Mouse (Mus musculus) E14TG2a.4 (cell line): ENCODE measurements around the gene Mpg.

Experiments
- CTCF ChIP-seq: conservative IDR thresholded peaks from 2 replicates; pipeline ENCODE4 v1.5.1; 2014; ENCODE audit warnings: low read length
- NANOG ChIP-seq: IDR thresholded peaks from 2 replicates; pipeline ENCODE4 v1.6.1; 2014; ENCODE audit warnings: borderline replicate concordance, low read length, mixed read lengths

DNA sequence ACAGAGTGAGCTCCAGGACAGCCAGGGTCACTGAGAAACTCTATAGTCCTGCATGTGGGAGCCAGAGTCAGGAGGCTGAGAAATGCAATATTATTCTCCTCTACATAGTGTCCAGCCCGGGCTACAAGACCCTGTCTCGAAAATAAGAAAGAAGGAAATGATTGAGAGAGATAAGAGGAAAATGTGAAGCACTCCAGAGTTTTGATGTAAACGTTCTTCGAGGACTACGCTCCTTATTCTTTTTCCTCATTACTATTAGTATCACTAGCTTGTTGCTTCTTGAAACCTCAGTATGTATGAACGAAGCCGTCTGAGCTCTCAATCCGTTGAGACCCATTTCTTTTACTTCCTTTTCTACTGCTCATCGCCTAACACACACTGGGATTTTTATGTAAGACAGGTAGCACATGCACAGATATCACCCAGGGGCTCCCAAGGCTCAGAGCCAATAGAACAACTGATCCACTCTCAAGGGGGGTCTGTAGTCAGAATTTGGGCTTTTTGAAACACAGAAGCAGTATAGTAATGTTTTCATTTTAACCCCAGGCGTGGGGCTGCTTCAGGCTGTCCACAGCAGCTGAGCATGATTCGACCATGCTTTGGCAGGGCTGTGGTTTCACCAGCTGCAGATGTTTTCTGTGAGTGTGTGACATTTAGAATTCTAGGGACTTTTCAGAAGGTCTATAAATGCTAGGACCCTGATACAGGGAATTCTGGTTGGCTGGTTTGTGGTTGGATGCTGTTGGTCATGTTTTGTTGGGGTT lies 24.2 kb upstream of the Mpg start:
- TF ChIP-seq CTCF = no peak
- TF ChIP-seq NANOG = no peak
